Mouse (Mus musculus) stomach, embryonic 16.5 days (tissue): ENCODE data around the gene Mylk. TPM values are rescaled to one million over a fixed set of nuclear protein-coding genes. Genes with fewer than 3 reads are reported as not detected.
A peak's percentile ranks its signal among the peaks of the same experiment; 100 is the strongest.

Source experiments
- ATAC-seq: fragments of 200-750 bp; cut with Nextera tagmentation; 2 replicates; pipeline ENCODE4 v1.8.0; 2017; ENCODE audit warnings: moderate number of reproducible peaks, moderate TSS enrichment; ENCODE audit not compliant: insufficient read depth, low FRiP score
- H3K27ac ChIP-seq: fragments of 300-500 bp; sonication (generic); 2 replicates; pipeline ENCODE4 v1.5.1; 2014; ENCODE audit warnings: low read length
- H3K27me3 ChIP-seq: fragments of 300-500 bp; sonication (generic); 2 replicates; pipeline ENCODE4 v1.6.1; 2014; ENCODE audit warnings: low read length, control low read depth, mixed read lengths; ENCODE audit not compliant: control insufficient read depth, insufficient read depth
- H3K36me3 ChIP-seq: fragments of 300-500 bp; sonication (generic); 2 replicates; pipeline ENCODE4 v1.6.1; 2014; ENCODE audit warnings: low read length; ENCODE audit not compliant: control insufficient read depth, insufficient read depth
- H3K4me1 ChIP-seq: fragments of 300-500 bp; sonication (generic); 2 replicates; pipeline ENCODE4 v1.6.1; 2014; ENCODE audit warnings: low read length, control low read depth, mixed read lengths; ENCODE audit not compliant: control insufficient read depth, insufficient read depth
- H3K4me2 ChIP-seq: fragments of 300-500 bp; sonication (generic); 2 replicates; pipeline ENCODE4 v1.6.1; 2014; ENCODE audit warnings: low read depth, low read length, mixed read lengths
- H3K4me3 ChIP-seq: fragments of 300-500 bp; sonication (generic); replicated peaks from 2 replicates; pipeline ENCODE4 v1.5.1; 2014; ENCODE audit warnings: mild to moderate bottlenecking, low read length
- H3K9ac ChIP-seq: fragments of 300-500 bp; sonication (generic); 2 replicates; pipeline ENCODE4 v1.6.1; 2014; ENCODE audit warnings: low read length
- H3K9me3 ChIP-seq: fragments of 300-500 bp; sonication (generic); replicated peaks from 2 replicates; pipeline ENCODE4 v1.6.1; 2016; ENCODE audit warnings: low read length, control low read depth; ENCODE audit not compliant: control insufficient read depth
- WGBS: fragments of 180-500 bp; shearing (Covaris S2); extraction: QIAGEN DNeasy Blood & Tissue Kit; methylation state at CpG from one replicate; pipeline ENCODE4 v1.1.7; 2014; 5-methylcytosine and 5-hydroxymethylcytosine counted together
- polyA plus RNA-seq: library from polyadenylated mRNA; unstranded; fragments of >200 nt; fragmentation: Nextera tagmentation; extraction: Ambion mirVana; gene quantifications from 2 replicates; pipeline ENCODE4 v1.2.1, GENCODE M21; 2015

Gene Mylk
- polyA plus RNA-seq, 1 experiment from 2014 or later = 371 TPM

DNA sequence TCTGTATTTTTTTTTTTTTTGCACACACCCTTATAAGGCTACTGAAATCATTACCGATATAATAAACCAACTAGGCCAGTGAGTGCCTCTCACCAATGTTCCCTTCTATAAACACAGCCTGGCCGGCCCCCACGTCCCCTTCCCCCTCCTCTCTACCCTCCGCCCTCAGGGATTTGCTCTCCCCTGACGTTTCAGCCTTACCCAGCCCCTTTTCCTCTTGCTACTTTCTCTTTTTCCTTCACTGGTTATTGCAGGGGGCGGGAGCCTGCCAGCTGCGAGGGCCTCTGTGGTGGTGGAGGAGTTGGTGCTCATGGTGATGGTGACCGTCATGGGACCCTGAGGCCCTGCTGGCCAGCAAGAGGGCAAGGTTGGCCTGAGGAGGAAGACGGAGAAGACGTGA is 176.3 kb downstream of the Mylk start:
- Histone ChIP-seq H3K9ac (peak overlapping the region; percentile 74), H3K27ac (peak overlapping the region; percentile 87), H3K36me3 (no peaks in the 10 kb centered on the region), H3K4me2 (peak overlapping the region; percentile 58), H3K4me1 (peaks cover 48% of the 10 kb centered on the region), H3K9me3 (no peaks in the 10 kb centered on the region), H3K27me3 (no peaks in the 10 kb centered on the region), H3K4me3 (peak overlapping the region; percentile 50)
- 25% methylated on average over 10 of the region's 10 CpGs for WGBS
- peak; percentile 74 for ATAC-seq

GRCm38 (mm10) chr16:34923630-34924029 is 178.6 kb downstream of the Mylk start:
- peaks cover 57% of the 10 kb centered on the region for H3K4me1 ChIP-seq
- H3K4me3 ChIP-seq = peak overlapping the region; percentile 50
- H3K9me3 ChIP-seq = no peaks in the 10 kb centered on the region
- 54% methylated on average over 9 of the region's 9 CpGs for WGBS
- peak overlapping the region; percentile 74 for H3K9ac ChIP-seq
- no peaks in the 10 kb centered on the region for H3K36me3 ChIP-seq
- H3K4me2 ChIP-seq = peak overlapping the region; percentile 58
- no peak for ATAC-seq
- H3K27ac ChIP-seq = peak overlapping the region; percentile 34; the same call in 1 of the 2 replicates
- no peaks in the 10 kb centered on the region for H3K27me3 ChIP-seq

GRCm38 (mm10) chr16:34924324-34924723 is 179.3 kb downstream of the Mylk start:
- H3K4me2 ChIP-seq = peak overlapping the region; percentile 58
- peak overlapping the region; percentile 19 for H3K27ac ChIP-seq
- peaks cover 57% of the 10 kb centered on the region for H3K4me1 ChIP-seq
- peak overlapping the region; percentile 74 for H3K9ac ChIP-seq
- no peaks in the 10 kb centered on the region for H3K9me3 ChIP-seq
- H3K27me3 ChIP-seq = no peaks in the 10 kb centered on the region
- peak overlapping the region; percentile 50 for H3K4me3 ChIP-seq
- no peaks in the 10 kb centered on the region for H3K36me3 ChIP-seq
- 72% methylated on average over 5 of the region's 5 CpGs for WGBS
- no peak for ATAC-seq

GRCm38 (mm10) chr16:34924937-34925618 is 180.1 kb downstream of the Mylk start:
- Histone ChIP-seq H3K27ac (peak overlapping the region; percentile 19), H3K36me3 (no peaks in the 10 kb centered on the region), H3K27me3 (no peaks in the 10 kb centered on the region), H3K9me3 (no peaks in the 10 kb centered on the region), H3K4me1 (peaks cover 60% of the 10 kb centered on the region), H3K4me2 (peak overlapping the region; percentile 58), H3K4me3 (peak overlapping the region; percentile 50), H3K9ac (peak overlapping the region; percentile 74)
- ATAC-seq = no peak
- 44% methylated on average over 6 of the region's 6 CpGs for WGBS

DNA sequence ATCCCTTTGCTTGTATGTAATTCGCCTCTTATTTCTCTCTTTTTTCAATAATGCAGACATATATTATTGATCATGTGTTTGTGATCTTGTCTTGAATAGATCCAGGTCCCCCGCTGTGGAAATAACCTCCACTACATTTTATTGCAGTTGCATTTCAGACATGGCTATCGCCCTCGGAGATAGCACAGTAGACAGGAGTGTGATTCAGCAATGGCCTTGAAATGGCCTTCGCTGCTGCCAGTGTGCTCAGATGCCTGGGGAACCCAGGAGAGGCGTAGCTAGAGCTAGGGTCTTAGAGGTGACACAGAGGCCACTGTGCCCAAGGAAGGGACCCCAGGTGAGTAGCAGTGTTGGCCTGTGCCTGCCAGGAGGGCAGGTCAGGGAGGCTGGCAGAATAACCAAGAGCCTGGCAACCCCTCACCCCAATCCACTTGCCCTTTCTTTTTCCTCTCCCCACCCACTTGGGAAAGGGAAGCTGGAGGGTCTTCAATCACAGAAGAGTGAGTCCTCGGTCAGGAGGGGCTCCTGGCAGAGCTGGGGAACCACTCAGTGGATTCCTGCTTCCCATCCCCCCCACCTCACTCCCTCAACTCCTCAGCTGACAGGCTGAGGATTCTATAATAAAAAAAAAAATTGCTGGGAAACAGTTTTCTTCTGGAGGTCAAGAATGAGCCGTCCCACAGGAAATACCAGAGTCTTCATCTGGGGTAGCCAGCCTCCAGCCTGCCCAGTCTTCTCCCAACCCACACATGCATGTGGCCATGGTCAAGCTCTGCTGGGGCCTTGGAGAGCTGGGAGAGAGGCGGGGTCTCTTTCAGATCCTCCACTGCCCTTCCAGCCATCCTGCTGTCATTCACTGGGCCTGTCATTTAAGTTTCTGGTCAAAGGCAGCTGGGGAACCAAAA is 181.8 kb downstream of the Mylk start:
- Histone ChIP-seq H3K36me3 (no peaks in the 10 kb centered on the region), H3K4me2 (peak overlapping the region; percentile 58; the same call in 1 of the 2 replicates), H3K4me3 (no peak overlapping the region), H3K9ac (peak overlapping the region; percentile 7; the same call in 1 of the 2 replicates), H3K4me1 (peaks cover 45% of the 10 kb centered on the region), H3K27ac (peak overlapping the region; percentile 61), H3K9me3 (no peaks in the 10 kb centered on the region), H3K27me3 (no peaks in the 10 kb centered on the region)
- ATAC-seq = no peak
- WGBS = 63% methylated on average over 9 of the region's 9 CpGs

GRCm38 (mm10) chr16:34929686-34930085 is 184.7 kb downstream of the Mylk start:
- WGBS = 68% methylated on average over 8 of the region's 8 CpGs
- Histone ChIP-seq H3K27me3 (no peaks in the 10 kb centered on the region), H3K27ac (peak overlapping the region; percentile 62; the same call in 1 of the 2 replicates), H3K9ac (no peak overlapping the region), H3K4me1 (peaks cover 48% of the 10 kb centered on the region), H3K36me3 (no peaks in the 10 kb centered on the region), H3K9me3 (no peaks in the 10 kb centered on the region), H3K4me3 (no peak overlapping the region), H3K4me2 (no peak overlapping the region)
- no peak for ATAC-seq

DNA sequence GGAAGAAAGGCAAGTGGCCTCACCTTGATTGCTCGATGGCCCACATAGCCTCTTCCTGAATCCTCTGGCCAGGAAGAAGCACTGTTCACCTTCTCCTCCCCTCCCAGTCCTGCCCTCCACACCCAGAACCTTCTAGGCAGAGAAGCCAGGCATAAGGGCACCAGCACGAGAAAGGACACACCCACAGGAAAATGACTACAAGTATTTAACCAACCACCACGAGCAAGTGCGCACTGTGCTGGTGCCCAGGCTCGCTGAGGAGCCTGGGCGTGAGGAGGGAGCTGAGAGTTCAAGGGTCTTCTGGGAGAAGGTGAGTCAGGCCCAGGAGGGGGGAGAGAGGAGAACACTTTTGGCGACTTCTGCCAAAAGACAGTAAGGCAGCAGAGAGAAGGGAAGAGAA is 185.1 kb downstream of the Mylk start:
- H3K36me3 ChIP-seq = no peaks in the 10 kb centered on the region
- WGBS = 56% methylated on average over 7 of the region's 7 CpGs
- peaks cover 44% of the 10 kb centered on the region for H3K4me1 ChIP-seq
- peak overlapping the region; percentile 1; the same call in 1 of the 2 replicates for H3K9ac ChIP-seq
- H3K4me2 ChIP-seq = no peak overlapping the region
- peak overlapping the region; percentile 62; the same call in 1 of the 2 replicates for H3K27ac ChIP-seq
- H3K27me3 ChIP-seq = no peaks in the 10 kb centered on the region
- H3K9me3 ChIP-seq = no peaks in the 10 kb centered on the region
- no peak overlapping the region for H3K4me3 ChIP-seq
- peak; percentile 53; the same call in 1 of the 2 replicates for ATAC-seq

DNA sequence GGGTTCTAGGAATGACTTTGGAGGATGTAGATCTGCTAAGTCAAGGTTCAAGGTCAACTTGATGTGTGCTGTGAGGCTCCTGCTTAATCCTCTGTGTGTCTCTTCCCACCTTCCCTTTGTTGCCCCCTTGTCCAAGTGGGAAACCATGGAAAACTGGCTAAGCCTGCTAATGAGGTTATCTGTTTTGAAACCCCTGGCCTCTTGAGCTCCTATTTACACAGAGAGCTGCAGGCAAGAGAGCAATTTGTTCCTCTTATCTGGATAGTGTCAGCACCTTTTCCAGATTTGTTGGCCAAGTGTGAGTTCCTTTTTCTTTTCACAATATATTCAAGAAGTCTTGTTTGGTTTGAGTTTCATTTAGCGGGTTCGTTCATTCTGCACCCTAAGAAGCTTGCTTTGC is 186.3 kb downstream of the Mylk start:
- WGBS = 42% methylated on average over 2 of the region's 2 CpGs
- ATAC-seq = no peak
- no peaks in the 10 kb centered on the region for H3K9me3 ChIP-seq
- no peaks in the 10 kb centered on the region for H3K27me3 ChIP-seq
- H3K4me1 ChIP-seq = peaks cover 40% of the 10 kb centered on the region
- no peaks in the 10 kb centered on the region for H3K36me3 ChIP-seq
- H3K4me2 ChIP-seq = no peak overlapping the region
- no peak overlapping the region for H3K9ac ChIP-seq
- no peak overlapping the region for H3K4me3 ChIP-seq
- no peak overlapping the region; the same call in 1 of the 2 replicates for H3K27ac ChIP-seq

GRCm38 (mm10) chr16:34933173-34933572 is 188.2 kb downstream of the Mylk start:
- ATAC-seq = no peak
- Histone ChIP-seq H3K9me3 (no peaks in the 10 kb centered on the region), H3K4me2 (no peak overlapping the region), H3K4me1 (peaks cover 39% of the 10 kb centered on the region), H3K36me3 (no peaks in the 10 kb centered on the region), H3K9ac (no peak overlapping the region), H3K4me3 (no peak overlapping the region), H3K27ac (no peak overlapping the region), H3K27me3 (no peaks in the 10 kb centered on the region)
- WGBS = 43% methylated on average over 4 of the region's 4 CpGs
